Mouse (Mus musculus) embryo, embryonic 10.5 days (tissue): ENCODE measurements around the gene Nap1l4.

Experiments used
- DNase-seq: peaks from one replicate; pipeline ENCODE4 v3.0.0-alpha.2; 2015; ENCODE audit warnings: low spot score

The Nap1l4 gene

GRCm38 (mm10) chr7:143476702-143477335, 72.1 kb downstream of the Nap1l4 start:
- DNase-seq: no peak

- no peak for DNase-seq
These were observed 73.0 kb downstream of the Nap1l4 start for GRCm38 (mm10) chr7:143475876-143476275.

- no peak for DNase-seq
These were observed 74.1 kb downstream of the Nap1l4 start for GRCm38 (mm10) chr7:143474811-143475210.

- DNase-seq: no peak
These were observed 75.4 kb downstream of the Nap1l4 start, which contains the start of gene Slc22a18 for GRCm38 (mm10) chr7:143473347-143474101. TSS of gene Slc22a18 (plus strand) at chr7:143473736.

GRCm38 (mm10) chr7:143469946-143470345, 79.0 kb downstream of the Nap1l4 start:
- DNase-seq: peak; percentile 89

- DNase-seq: peak; percentile 56
These were observed 81.2 kb downstream of the Nap1l4 start for GRCm38 (mm10) chr7:143467714-143468113.

- peak; percentile 90 for DNase-seq
These were observed 82.7 kb downstream of the Nap1l4 start for GRCm38 (mm10) chr7:143466099-143466677.

GRCm38 (mm10) chr7:143464811-143465560, 83.9 kb downstream of the Nap1l4 start:
- DNase-seq: peak; percentile 59

- DNase-seq: peak; percentile 91
These were observed 85.0 kb downstream of the Nap1l4 start for GRCm38 (mm10) chr7:143463865-143464415.
